Mouse (Mus musculus) G1E (cell line): ENCODE results near the gene Clec16a.

Experiments
- CTCF ChIP-seq: IDR thresholded peaks from 2 replicates; pipeline ENCODE4 v1.5.1; 2012; ENCODE audit warnings: low read depth, low read length, inconsistent platforms, mixed read lengths
- GATA1 ChIP-seq: IDR thresholded peaks from 2 replicates; pipeline ENCODE4 v1.6.1; 2012; ENCODE audit warnings: borderline replicate concordance, low read length, inconsistent platforms, mixed read lengths
- GATA2 ChIP-seq: IDR thresholded peaks from 2 replicates; pipeline ENCODE4 v1.6.1; 2012; ENCODE audit warnings: low read depth, low read length, inconsistent platforms, borderline replicate concordance
- POLR2AphosphoS5 ChIP-seq: IDR thresholded peaks from 2 replicates; pipeline ENCODE4 v1.6.1; 2012; ENCODE audit warnings: low read depth, low read length, inconsistent platforms; ENCODE audit not compliant: insufficient replicate concordance
- TAL1 ChIP-seq: conservative IDR thresholded peaks from 2 replicates; pipeline ENCODE4 v1.6.1; 2012; ENCODE audit warnings: low read depth, low read length, inconsistent platforms, mixed read lengths

DNA sequence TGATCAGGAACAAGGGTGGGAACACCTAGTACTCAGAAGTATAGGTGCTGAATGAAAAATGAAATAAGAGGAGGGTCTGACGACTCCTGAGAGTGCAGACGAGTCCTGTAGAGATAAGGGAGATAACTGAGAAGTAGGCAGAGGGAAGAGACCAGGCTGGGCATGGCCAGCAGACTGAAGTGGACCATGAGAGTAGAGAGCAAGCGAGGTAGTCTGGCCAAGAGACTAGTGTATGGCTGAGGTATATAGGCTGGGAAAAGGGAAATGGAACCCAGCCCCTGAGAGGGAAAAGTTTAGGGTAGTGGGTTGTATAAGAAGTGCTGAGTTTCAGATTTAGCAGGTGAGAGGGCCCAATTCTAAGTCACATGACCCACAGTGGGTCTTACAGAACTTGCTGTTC, 84.2 kb downstream of the Clec16a start:
- TF ChIP-seq CTCF (no peak), TAL1 (no peak), GATA1 (no peak), POLR2AphosphoS5 (no peak), GATA2 (no peak)
